Mouse (Mus musculus): ENCODE results near the gene Prdx1. TPM values are rescaled to one million over a fixed set of nuclear protein-coding genes. Genes with fewer than 3 reads are reported as not detected.
"Not testable (repeated sequence)": the region's sequence is repeated elsewhere in the genome, so short reads cannot be mapped to it uniquely, and the experiment has no call there.

Gene Prdx1
- total and polyA plus RNA-seq, 3 experiments: 14.8 to 303 (median 129) TPM

- Histone ChIP-seq H3K4me1 (ENCODE audit: insufficient read depth, low read depth, low read length) (peaks cover 25% of the 10 kb centered on the region), H3K36me3 (replicated peaks) (no peaks in the 10 kb centered on the region), H3K27me3 (ENCODE audit: insufficient read depth, low read length) (peaks cover 9% of the 10 kb centered on the region), H3K9me3 (replicated peaks) (no peaks in the 10 kb centered on the region), H3K4me3 (ENCODE audit: low read depth, low read length) (no peak overlapping the region)
- TF ChIP-seq GATA2 (IDR thresholded peaks at IDR 0.05; ENCODE audit: borderline replicate concordance, low read depth, low read length) (no peak), POLR2AphosphoS5 (IDR thresholded peaks at IDR 0.05; ENCODE audit: insufficient replicate concordance, low read depth, low read length) (no peak), TAL1 (conservative IDR thresholded peaks at IDR 0.05; ENCODE audit: low read depth, low read length) (no peak), GATA1 (IDR thresholded peaks at IDR 0.05; ENCODE audit: borderline replicate concordance, low read length) (no peak), CTCF (IDR thresholded peaks at IDR 0.05; ENCODE audit: low read depth, low read length) (no peak)
- ATAC-seq (ENCODE audit: extremely low read depth, insufficient number of reproducible peaks, low FRiP score, poor library complexity, severe bottlenecking) (no peak), DNase-seq (ENCODE audit: low spot score) (no peak)
Measured at GRCm38 (mm10) chr4:116657971-116658370, 27.4 kb upstream of the Prdx1 start.

GRCm38 (mm10) chr4:116659474-116659873, 25.9 kb upstream of the Prdx1 start:
- no peak for ATAC-seq (ENCODE audit: extremely low read depth, insufficient number of reproducible peaks, low FRiP score, poor library complexity, severe bottlenecking)
- TF ChIP-seq POLR2AphosphoS5 (IDR thresholded peaks at IDR 0.05; ENCODE audit: insufficient replicate concordance, low read depth, low read length): no peak
- no peak for TF ChIP-seq TAL1 (conservative IDR thresholded peaks at IDR 0.05; ENCODE audit: low read depth, low read length)
- TF ChIP-seq GATA2 (IDR thresholded peaks at IDR 0.05; ENCODE audit: borderline replicate concordance, low read depth, low read length): no peak
- TF ChIP-seq GATA1 (IDR thresholded peaks at IDR 0.05; ENCODE audit: borderline replicate concordance, low read length): no peak
- TF ChIP-seq CTCF (IDR thresholded peaks at IDR 0.05; ENCODE audit: low read depth, low read length): no peak
- Histone ChIP-seq H3K36me3 (replicated peaks) (no peaks in the 10 kb centered on the region), H3K27me3 (ENCODE audit: insufficient read depth, low read length) (peaks cover 9% of the 10 kb centered on the region), H3K4me3 (ENCODE audit: low read depth, low read length) (no peak overlapping the region), H3K4me1 (ENCODE audit: insufficient read depth, low read depth, low read length) (peaks cover 25% of the 10 kb centered on the region), H3K9me3 (replicated peaks) (no peaks in the 10 kb centered on the region)
- no peak for DNase-seq (ENCODE audit: low spot score)

GRCm38 (mm10) chr4:116659916-116660315, 25.4 kb upstream of the Prdx1 start:
- peaks cover 20% of the 10 kb centered on the region for H3K4me1 ChIP-seq (ENCODE audit: insufficient read depth, low read depth, low read length)
- not testable (repeated sequence) for H3K36me3 ChIP-seq (replicated peaks); ATAC-seq (ENCODE audit: extremely low read depth, insufficient number of reproducible peaks, low FRiP score, poor library complexity, severe bottlenecking); H3K27me3 ChIP-seq (ENCODE audit: insufficient read depth, low read length); H3K4me3 ChIP-seq (ENCODE audit: low read depth, low read length); DNase-seq (ENCODE audit: low spot score); H3K9me3 ChIP-seq (replicated peaks)

GRCm38 (mm10) chr4:116660829-116661228, 24.5 kb upstream of the Prdx1 start:
- ATAC-seq (ENCODE audit: extremely low read depth, insufficient number of reproducible peaks, low FRiP score, poor library complexity, severe bottlenecking): no peak
- Histone ChIP-seq H3K27me3 (ENCODE audit: insufficient read depth, low read length) (peaks cover 9% of the 10 kb centered on the region), H3K9me3 (replicated peaks) (no peaks in the 10 kb centered on the region), H3K36me3 (replicated peaks) (no peaks in the 10 kb centered on the region), H3K4me1 (ENCODE audit: insufficient read depth, low read depth, low read length) (peaks cover 11% of the 10 kb centered on the region), H3K4me3 (ENCODE audit: low read depth, low read length) (no peak overlapping the region)
- TF ChIP-seq GATA1 (IDR thresholded peaks at IDR 0.05; ENCODE audit: borderline replicate concordance, low read length): no peak
- no peak for TF ChIP-seq GATA2 (IDR thresholded peaks at IDR 0.05; ENCODE audit: borderline replicate concordance, low read depth, low read length)
- no peak for TF ChIP-seq TAL1 (conservative IDR thresholded peaks at IDR 0.05; ENCODE audit: low read depth, low read length)
- no peak for DNase-seq (ENCODE audit: low spot score)

- no peaks in the 10 kb centered on the region for H3K9me3 ChIP-seq (replicated peaks)
- no peak for TF ChIP-seq GATA2 (IDR thresholded peaks at IDR 0.05; ENCODE audit: borderline replicate concordance, low read depth, low read length)
- TF ChIP-seq TAL1 (conservative IDR thresholded peaks at IDR 0.05; ENCODE audit: low read depth, low read length): no peak
- no peak for TF ChIP-seq GATA1 (IDR thresholded peaks at IDR 0.05; ENCODE audit: borderline replicate concordance, low read length)
- TF ChIP-seq POLR2AphosphoS5 (IDR thresholded peaks at IDR 0.05; ENCODE audit: insufficient replicate concordance, low read depth, low read length): no peak
- no peak for TF ChIP-seq CTCF (IDR thresholded peaks at IDR 0.05; ENCODE audit: low read depth, low read length)
- peaks cover 9% of the 10 kb centered on the region for H3K4me1 ChIP-seq (ENCODE audit: insufficient read depth, low read depth, low read length)
- no peak for ATAC-seq (ENCODE audit: extremely low read depth, insufficient number of reproducible peaks, low FRiP score, poor library complexity, severe bottlenecking)
- H3K36me3 ChIP-seq (replicated peaks): no peaks in the 10 kb centered on the region
- H3K27me3 ChIP-seq (ENCODE audit: insufficient read depth, low read length): peaks cover 9% of the 10 kb centered on the region
- no peak overlapping the region for H3K4me3 ChIP-seq (ENCODE audit: low read depth, low read length)
- no peak for DNase-seq (ENCODE audit: low spot score)
Measured at GRCm38 (mm10) chr4:116661998-116662397, 23.3 kb upstream of the Prdx1 start.

GRCm38 (mm10) chr4:116666625-116667024, 18.7 kb upstream of the Prdx1 start:
- H3K36me3 ChIP-seq (replicated peaks): no peaks in the 10 kb centered on the region
- TF ChIP-seq POLR2AphosphoS5 (IDR thresholded peaks at IDR 0.05; ENCODE audit: insufficient replicate concordance, low read depth, low read length): no peak
- no peak for TF ChIP-seq GATA1 (IDR thresholded peaks at IDR 0.05; ENCODE audit: borderline replicate concordance, low read length)
- no peak for TF ChIP-seq TAL1 (conservative IDR thresholded peaks at IDR 0.05; ENCODE audit: low read depth, low read length)
- TF ChIP-seq CTCF (IDR thresholded peaks at IDR 0.05; ENCODE audit: low read depth, low read length): no peak
- TF ChIP-seq GATA2 (IDR thresholded peaks at IDR 0.05; ENCODE audit: borderline replicate concordance, low read depth, low read length): no peak
- H3K9me3 ChIP-seq (replicated peaks): no peaks in the 10 kb centered on the region
- peaks cover 8% of the 10 kb centered on the region for H3K4me1 ChIP-seq (ENCODE audit: insufficient read depth, low read depth, low read length)
- H3K27me3 ChIP-seq (ENCODE audit: insufficient read depth, low read length): peaks cover 2% of the 10 kb centered on the region; the same call in 1 of the 2 replicates
- H3K4me3 ChIP-seq (ENCODE audit: low read depth, low read length): no peak overlapping the region
- DNase-seq (ENCODE audit: low spot score): no peak
- ATAC-seq (ENCODE audit: extremely low read depth, insufficient number of reproducible peaks, low FRiP score, poor library complexity, severe bottlenecking): no peak

- H3K4me1 ChIP-seq (ENCODE audit: insufficient read depth, low read depth, low read length): peaks cover 9% of the 10 kb centered on the region
- H3K27me3 ChIP-seq (ENCODE audit: insufficient read depth, low read length): peaks cover 2% of the 10 kb centered on the region; the same call in 1 of the 2 replicates
- TF ChIP-seq POLR2AphosphoS5 (IDR thresholded peaks at IDR 0.05; ENCODE audit: insufficient replicate concordance, low read depth, low read length): no peak
- ATAC-seq (ENCODE audit: extremely low read depth, insufficient number of reproducible peaks, low FRiP score, poor library complexity, severe bottlenecking) (no peak), DNase-seq (ENCODE audit: low spot score) (no peak)
- H3K36me3 ChIP-seq (replicated peaks): no peaks in the 10 kb centered on the region
- H3K9me3 ChIP-seq (replicated peaks): no peaks in the 10 kb centered on the region
- H3K4me3 ChIP-seq (ENCODE audit: low read depth, low read length): no peak overlapping the region
Measured at GRCm38 (mm10) chr4:116668145-116668544, 17.2 kb upstream of the Prdx1 start.
